Mouse (Mus musculus) intestine, embryonic 15.5 days (tissue): Measurements from ENCODE around the gene Cops3. TPM values are rescaled to one million over a fixed set of nuclear protein-coding genes. Genes with fewer than 3 reads are reported as not detected.
A peak's percentile ranks its signal among the peaks of the same experiment; 100 is the strongest.

Experiments
- ATAC-seq: fragments of 200-750 bp; cut with Nextera tagmentation; 2 replicates; pipeline ENCODE4 v1.8.0; 2017; ENCODE audit warnings: moderate TSS enrichment, moderate library complexity
- H3K27ac ChIP-seq: fragments of 300-500 bp; sonication (generic); 2 replicates; pipeline ENCODE4 v1.5.1; 2015; ENCODE audit warnings: mild to moderate bottlenecking, inconsistent platforms
- H3K27me3 ChIP-seq: fragments of 300-500 bp; sonication (generic); replicated peaks from 2 replicates; pipeline ENCODE4 v1.6.1; 2015; ENCODE audit warnings: inconsistent platforms
- H3K36me3 ChIP-seq: fragments of 300-500 bp; sonication (generic); 2 replicates; pipeline ENCODE4 v1.6.1; 2015; ENCODE audit warnings: inconsistent platforms
- H3K4me1 ChIP-seq: fragments of 300-500 bp; sonication (generic); replicated peaks from 2 replicates; pipeline ENCODE4 v1.6.1; 2015; ENCODE audit warnings: inconsistent platforms
- H3K4me2 ChIP-seq: fragments of 300-500 bp; sonication (generic); replicated peaks from 2 replicates; pipeline ENCODE4 v1.6.1; 2015; ENCODE audit warnings: mild to moderate bottlenecking, inconsistent platforms
- H3K4me3 ChIP-seq: fragments of 300-500 bp; sonication (generic); replicated peaks from 2 replicates; pipeline ENCODE4 v1.5.1; 2015; ENCODE audit warnings: inconsistent platforms
- H3K9ac ChIP-seq: fragments of 300-500 bp; sonication (generic); 2 replicates; pipeline ENCODE4 v1.6.1; 2015; ENCODE audit warnings: inconsistent platforms
- H3K9me3 ChIP-seq: fragments of 300-500 bp; sonication (generic); 2 replicates; pipeline ENCODE4 v1.6.1; 2016; ENCODE audit warnings: inconsistent platforms
- WGBS: fragments of 180-500 bp; shearing (Covaris S2); methylation state at CpG from one replicate; pipeline ENCODE4 v1.1.7; 2015; 5-methylcytosine and 5-hydroxymethylcytosine counted together
- polyA plus RNA-seq: library from polyadenylated mRNA; unstranded; fragments of >200 nt; fragmentation: Nextera tagmentation; extraction: Ambion mirVana; gene quantifications from 2 replicates; pipeline ENCODE4 v1.2.1, GENCODE M21; 2015

The Cops3 gene
- polyA plus RNA-seq, 1 experiment from 2014 or later, result 193 TPM

- Histone ChIP-seq H3K4me1 (peaks cover 11% of the 10 kb centered on the region), H3K36me3 (peaks cover 5% of the 10 kb centered on the region), H3K4me2 (peak within 1 kb of the TSS; percentile 67), H3K9ac (peak within 1 kb of the TSS; percentile 94), H3K27me3 (no peaks in the 10 kb centered on the region), H3K9me3 (no peaks in the 10 kb centered on the region), H3K27ac (peak within 1 kb of the TSS; percentile 96), H3K4me3 (peak within 1 kb of the TSS; percentile 70)
- WGBS, result under 1% methylated on average over 52 of the region's 52 CpGs
- peak; percentile 96 for ATAC-seq
Measured at GRCm38 (mm10) chr11:59809670-59810474, 29.8 kb downstream of the Cops3 start, which contains the start of gene Flcn. Flcn (minus strand) TSS chr11:59810016.

GRCm38 (mm10) chr11:59809071-59809669 lies 30.5 kb downstream of the Cops3 start:
- Histone ChIP-seq H3K9me3 (no peaks in the 10 kb centered on the region), H3K4me3 (peak overlapping the region; percentile 70), H3K9ac (peak overlapping the region; percentile 94), H3K4me1 (peaks cover 11% of the 10 kb centered on the region), H3K27ac (peak overlapping the region; percentile 96), H3K4me2 (peak overlapping the region; percentile 67), H3K36me3 (peaks cover 11% of the 10 kb centered on the region), H3K27me3 (no peaks in the 10 kb centered on the region)
- peak; percentile 59 for ATAC-seq
- WGBS, result 0% methylated on average over 15 of the region's 15 CpGs

DNA sequence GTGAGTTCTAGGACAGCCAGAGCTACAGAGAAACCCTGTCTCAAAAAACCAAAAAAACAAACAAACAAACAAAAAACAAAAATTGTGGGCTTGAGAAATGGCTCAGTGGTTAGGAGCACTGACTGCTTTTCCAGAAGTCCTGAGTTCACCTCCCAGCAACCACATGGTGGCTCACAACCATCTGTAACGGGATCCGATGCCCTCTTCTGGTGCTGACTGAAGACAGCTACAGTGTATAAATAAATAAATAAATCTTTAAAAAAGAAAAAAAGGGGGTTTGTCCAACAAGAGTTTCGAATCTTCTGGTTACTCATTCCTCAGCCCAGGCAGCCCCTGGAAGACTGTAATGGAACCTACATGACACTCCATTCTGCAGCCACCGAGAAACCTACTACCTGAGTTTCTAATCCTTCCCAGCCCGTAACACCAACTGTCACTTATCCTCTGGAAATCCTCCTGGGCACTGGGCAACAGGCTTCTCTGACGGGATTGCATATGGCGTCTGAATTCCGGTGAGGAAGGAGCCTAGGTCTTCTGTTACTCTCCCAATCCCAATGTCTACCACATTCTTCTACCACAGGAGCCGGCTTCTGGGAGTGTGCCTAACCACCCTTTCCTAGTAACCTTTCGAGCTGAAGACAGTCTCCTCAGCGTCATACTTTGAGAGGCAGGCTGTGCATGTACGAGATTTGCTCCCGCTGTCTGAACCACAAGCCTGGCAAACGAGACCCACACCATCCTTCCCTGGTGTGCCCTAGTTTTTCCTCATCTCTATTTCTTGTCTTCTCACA lies 31.3 kb downstream of the Cops3 start:
- no peak for ATAC-seq
- 65% methylated on average over 14 of the region's 14 CpGs for WGBS
- H3K27ac ChIP-seq, result 0 out of 2 replicates have a peak overlapping the region, but pooled peaks have one; percentile 96
- peak overlapping the region; percentile 94; the same call in 1 of the 2 replicates for H3K9ac ChIP-seq
- H3K4me3 ChIP-seq, result peak overlapping the region; percentile 70
- H3K4me1 ChIP-seq, result peaks cover 11% of the 10 kb centered on the region
- H3K27me3 ChIP-seq, result no peaks in the 10 kb centered on the region
- H3K9me3 ChIP-seq, result no peaks in the 10 kb centered on the region
- H3K4me2 ChIP-seq, result peak overlapping the region; percentile 67
- H3K36me3 ChIP-seq, result peaks cover 14% of the 10 kb centered on the region

DNA sequence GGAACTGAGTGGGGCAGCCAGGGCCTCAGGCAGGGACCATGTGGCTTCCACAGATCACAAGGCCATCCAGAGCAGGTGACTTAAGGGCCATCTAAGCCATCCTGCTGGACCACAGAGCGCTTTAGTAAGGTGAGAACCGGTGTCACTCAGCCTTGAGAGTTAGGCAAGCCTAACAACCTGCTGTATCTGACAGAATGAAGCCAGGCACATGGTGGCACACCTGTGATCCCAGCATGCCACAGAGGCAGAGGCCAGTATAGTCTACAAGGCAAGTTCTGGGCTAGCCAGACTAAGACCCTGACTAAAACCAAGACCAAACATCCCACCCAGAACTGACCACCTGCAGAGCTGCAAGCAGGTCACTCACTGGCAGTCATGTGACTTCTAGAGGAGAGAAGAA lies 34.0 kb downstream of the Cops3 start:
- Histone ChIP-seq H3K36me3 (peaks cover 36% of the 10 kb centered on the region), H3K9ac (no peak overlapping the region), H3K4me2 (no peak overlapping the region), H3K9me3 (no peaks in the 10 kb centered on the region), H3K27me3 (no peaks in the 10 kb centered on the region), H3K4me3 (no peak overlapping the region), H3K4me1 (peaks cover 9% of the 10 kb centered on the region), H3K27ac (no peak overlapping the region)
- ATAC-seq, result no peak
- WGBS, result 95% methylated on average over 2 of the region's 2 CpGs

GRCm38 (mm10) chr11:59805256-59805655 lies 34.4 kb downstream of the Cops3 start:
- ATAC-seq, result no peak
- H3K4me3 ChIP-seq, result no peak overlapping the region
- 100% methylated on average over 1 of the region's 1 CpGs for WGBS
- peaks cover 9% of the 10 kb centered on the region for H3K4me1 ChIP-seq
- no peak overlapping the region for H3K4me2 ChIP-seq
- H3K27ac ChIP-seq, result no peak overlapping the region
- no peaks in the 10 kb centered on the region for H3K27me3 ChIP-seq
- peaks cover 37% of the 10 kb centered on the region for H3K36me3 ChIP-seq
- no peak overlapping the region for H3K9ac ChIP-seq
- H3K9me3 ChIP-seq, result no peaks in the 10 kb centered on the region

GRCm38 (mm10) chr11:59804409-59805110 lies 35.1 kb downstream of the Cops3 start:
- H3K27me3 ChIP-seq, result no peaks in the 10 kb centered on the region
- no peaks in the 10 kb centered on the region for H3K9me3 ChIP-seq
- H3K4me3 ChIP-seq, result no peak overlapping the region
- peaks cover 38% of the 10 kb centered on the region for H3K36me3 ChIP-seq
- WGBS, result 92% methylated on average over 22 of the region's 22 CpGs
- H3K27ac ChIP-seq, result no peak overlapping the region
- no peak overlapping the region for H3K4me2 ChIP-seq
- no peak overlapping the region for H3K9ac ChIP-seq
- no peak for ATAC-seq
- peaks cover 9% of the 10 kb centered on the region for H3K4me1 ChIP-seq

DNA sequence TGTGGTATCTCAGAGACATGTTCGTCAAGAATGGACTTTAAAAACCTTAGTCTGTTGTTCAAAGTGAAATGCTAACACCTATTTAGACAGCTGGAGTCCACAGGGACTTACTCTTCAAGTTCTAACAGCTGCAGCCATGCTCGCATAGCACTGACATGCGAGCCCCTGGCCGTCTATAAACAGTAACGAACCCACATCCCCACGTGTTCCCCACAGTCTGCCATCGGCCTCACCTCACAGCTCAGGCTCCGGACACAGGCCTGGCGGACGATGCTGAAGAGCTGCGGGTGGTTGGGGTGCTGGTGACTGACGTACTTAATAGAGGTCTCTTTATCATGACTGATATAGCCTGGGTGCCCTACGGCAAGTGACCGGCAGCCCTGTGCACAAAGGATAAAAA lies 36.1 kb downstream of the Cops3 start:
- H3K36me3 ChIP-seq, result peaks cover 49% of the 10 kb centered on the region
- no peaks in the 10 kb centered on the region for H3K27me3 ChIP-seq
- no peak overlapping the region for H3K9ac ChIP-seq
- WGBS, result 91% methylated on average over 14 of the region's 14 CpGs
- no peak overlapping the region for H3K27ac ChIP-seq
- H3K9me3 ChIP-seq, result no peaks in the 10 kb centered on the region
- H3K4me2 ChIP-seq, result no peak overlapping the region
- ATAC-seq, result no peak
- H3K4me3 ChIP-seq, result no peak overlapping the region
- peaks cover 2% of the 10 kb centered on the region for H3K4me1 ChIP-seq

GRCm38 (mm10) chr11:59801881-59802280 lies 37.8 kb downstream of the Cops3 start:
- Histone ChIP-seq H3K4me3 (no peak overlapping the region), H3K9me3 (no peaks in the 10 kb centered on the region), H3K27ac (no peak overlapping the region), H3K27me3 (no peaks in the 10 kb centered on the region), H3K9ac (no peak overlapping the region), H3K4me1 (no peaks in the 10 kb centered on the region), H3K4me2 (no peak overlapping the region), H3K36me3 (peaks cover 52% of the 10 kb centered on the region)
- ATAC-seq, result no peak
- WGBS, result 96% methylated on average over 8 of the region's 8 CpGs

DNA sequence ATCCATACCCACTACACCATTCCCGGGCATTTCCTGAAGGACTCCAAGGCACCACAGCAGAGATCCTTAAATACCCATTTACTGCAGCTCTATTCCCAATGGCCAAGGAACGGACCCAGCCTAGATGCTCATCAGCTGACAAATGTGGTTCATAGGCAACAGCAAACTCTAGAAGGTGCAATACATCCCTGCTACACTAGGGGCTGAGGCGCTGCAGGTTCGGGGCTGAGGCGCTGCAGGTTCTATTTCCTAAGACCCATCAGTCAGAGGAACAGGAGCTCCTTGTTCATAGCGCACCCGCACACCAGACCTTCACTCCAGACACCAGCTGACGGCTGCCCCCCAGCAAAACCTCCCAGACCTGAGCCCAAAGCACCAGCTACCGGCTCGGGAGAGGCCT lies 39.2 kb downstream of the Cops3 start:
- Histone ChIP-seq H3K4me2 (no peak overlapping the region), H3K4me1 (no peaks in the 10 kb centered on the region), H3K9me3 (no peaks in the 10 kb centered on the region), H3K36me3 (peaks cover 48% of the 10 kb centered on the region), H3K27me3 (no peaks in the 10 kb centered on the region), H3K4me3 (no peak overlapping the region), H3K27ac (no peak overlapping the region), H3K9ac (no peak overlapping the region)
- no peak for ATAC-seq
- WGBS, result 95% methylated on average over 10 of the region's 10 CpGs

GRCm38 (mm10) chr11:59793390-59793789 lies 46.2 kb downstream of the Cops3 start:
- H3K9me3 ChIP-seq, result no peaks in the 10 kb centered on the region
- H3K27ac ChIP-seq, result no peak overlapping the region
- no peak overlapping the region for H3K9ac ChIP-seq
- 0 out of 2 replicates have a peak, but pooled peaks cover 3% of the 10 kb centered on the region for H3K4me1 ChIP-seq
- no peak for ATAC-seq
- H3K4me2 ChIP-seq, result no peak overlapping the region
- H3K4me3 ChIP-seq, result no peak overlapping the region
- no peaks in the 10 kb centered on the region for H3K27me3 ChIP-seq
- peaks cover 42% of the 10 kb centered on the region for H3K36me3 ChIP-seq
- 91% methylated on average over 6 of the region's 6 CpGs for WGBS

DNA sequence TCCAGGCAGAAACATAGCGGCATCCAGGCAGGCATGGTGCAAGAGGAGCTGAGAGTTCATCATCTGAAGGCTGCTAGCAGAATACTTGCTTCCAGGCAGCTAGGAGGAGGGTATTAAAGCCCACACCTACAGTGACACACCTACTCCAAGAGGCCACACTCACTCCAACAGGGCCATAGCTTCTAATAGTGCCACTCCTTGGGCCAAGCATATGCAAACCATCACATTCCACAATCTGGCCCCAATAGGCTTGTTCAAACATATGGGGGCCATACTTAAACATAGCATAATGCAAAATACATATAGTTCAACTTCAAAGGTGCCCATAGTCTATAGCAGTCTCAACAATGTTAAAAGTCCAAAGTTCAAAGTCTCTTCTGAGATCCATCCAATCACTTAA lies 50.3 kb downstream of the Cops3 start:
- 69% methylated on average over 1 of the region's 1 CpGs for WGBS
- H3K4me3 ChIP-seq, result no peak overlapping the region
- H3K27me3 ChIP-seq, result no peaks in the 10 kb centered on the region
- peaks cover 27% of the 10 kb centered on the region for H3K36me3 ChIP-seq
- H3K9ac ChIP-seq, result no peak overlapping the region
- no peak overlapping the region for H3K4me2 ChIP-seq
- ATAC-seq, result peak; percentile 54; the same call in 1 of the 2 replicates
- no peak overlapping the region for H3K27ac ChIP-seq
- peaks cover 14% of the 10 kb centered on the region for H3K4me1 ChIP-seq
- H3K9me3 ChIP-seq, result no peaks in the 10 kb centered on the region
